Mouse (Mus musculus) CH12.LX (cell line): ENCODE measurements at regions not wholly inside any gene's neighbourhood (a gene's known extent, or its start where the extent isn't known, plus 50 kb on each side); places are given as distances from the start of the nearest gene placed in this dataset.

Experiments
- CTCF ChIP-seq, 2 experiments: IDR thresholded peaks in 1 of 2; conservative IDR thresholded peaks in 1 of 2; 2 replicates each; pipeline ENCODE4 v1.5.1; 2011 to 2012; ENCODE audit warnings: low read depth in 2 of 2, low read length in 2 of 2, improper control_type of control experiment in 1 of 2, inconsistent platforms in 1 of 2, mild to moderate bottlenecking in 1 of 2, moderate library complexity in 1 of 2
- ELF1 ChIP-seq: IDR thresholded peaks from 2 replicates; pipeline ENCODE4 v1.6.1; 2014; ENCODE audit warnings: low read depth, mild to moderate bottlenecking, inconsistent platforms, low read length, improper control_type of control experiment
- EP300 ChIP-seq: IDR thresholded peaks from 2 replicates; pipeline ENCODE4 v1.6.1; 2011; ENCODE audit warnings: low read length, improper control_type of control experiment
- MAX ChIP-seq: IDR thresholded peaks from 2 replicates; pipeline ENCODE4 v1.6.1; 2011; ENCODE audit warnings: low read length, improper control_type of control experiment
- POLR2A ChIP-seq: IDR thresholded peaks from 2 replicates; pipeline ENCODE4 v1.6.1; 2011; ENCODE audit warnings: low read depth, mild to moderate bottlenecking, improper control_type of control experiment, low read length
- SMC3 ChIP-seq: IDR thresholded peaks from 2 replicates; pipeline ENCODE4 v1.6.1; 2011; ENCODE audit warnings: low read depth, low read length, improper control_type of control experiment
- USF2 ChIP-seq: conservative IDR thresholded peaks from 2 replicates; pipeline ENCODE4 v1.6.1; 2011; ENCODE audit warnings: low read depth, low read length, improper control_type of control experiment

DNA sequence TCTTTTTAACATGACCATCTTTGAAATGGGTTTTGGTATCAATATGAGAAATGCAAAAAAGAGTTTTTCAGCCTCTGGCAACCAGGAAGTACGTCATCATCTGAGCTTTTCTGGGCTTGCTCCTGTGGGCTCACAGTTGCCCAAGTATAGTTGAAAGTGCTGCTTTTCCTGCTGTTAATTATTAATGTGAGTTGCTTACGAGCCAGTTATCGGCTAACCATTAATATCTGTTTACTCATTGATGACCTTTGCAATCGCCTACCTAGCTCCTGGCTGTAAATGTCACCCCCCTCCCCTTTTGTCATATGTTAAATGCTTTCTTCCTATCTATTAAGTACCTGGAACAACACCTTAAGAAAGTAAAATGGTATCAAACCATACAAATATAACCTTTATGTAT lies 135.3 kb upstream of the Nr2f2 start:
- no peak for TF ChIP-seq POLR2A
- no peak for TF ChIP-seq CTCF (conservative IDR thresholded peaks at IDR 0.05 in 1 of 2, IDR thresholded peaks at IDR 0.05 in 1 of 2; ENCODE audit: low read depth in 2 of 2, low read length in 2 of 2)
- no peak for TF ChIP-seq EP300
- no peak for TF ChIP-seq SMC3
- TF ChIP-seq MAX, result no peak
- TF ChIP-seq ELF1, result no peak
- TF ChIP-seq USF2, result no peak
